Mouse (Mus musculus): ENCODE results near the gene Mcm2.

GRCm38 (mm10) chr6:88874868-88875508 lies 23.6 kb downstream of the Mcm2 start, which contains the start of gene Podxl2:
- TF ChIP-seq CTCF (IDR thresholded peaks at IDR 0.05; ENCODE audit: extremely low read depth, insufficient read depth, insufficient read length, insufficient replicate concordance), result no peak
- TF ChIP-seq POLR2A (IDR thresholded peaks at IDR 0.05; ENCODE audit: low read depth, low read length), result no peak
